Mouse (Mus musculus) intestine, embryonic 15.5 days (tissue): Measurements from ENCODE around the gene Cwc22. TPM values are rescaled to one million over a fixed set of nuclear protein-coding genes. Genes with fewer than 3 reads are reported as not detected.

Experiments
- ATAC-seq: fragments of 200-750 bp; cut with Nextera tagmentation; 2 replicates; pipeline ENCODE4 v1.8.0; 2017; ENCODE audit warnings: moderate TSS enrichment, moderate library complexity
- H3K27ac ChIP-seq: fragments of 300-500 bp; sonication (generic); 2 replicates; pipeline ENCODE4 v1.5.1; 2015; ENCODE audit warnings: mild to moderate bottlenecking, inconsistent platforms
- H3K27me3 ChIP-seq: fragments of 300-500 bp; sonication (generic); replicated peaks from 2 replicates; pipeline ENCODE4 v1.6.1; 2015; ENCODE audit warnings: inconsistent platforms
- H3K36me3 ChIP-seq: fragments of 300-500 bp; sonication (generic); 2 replicates; pipeline ENCODE4 v1.6.1; 2015; ENCODE audit warnings: inconsistent platforms
- H3K4me1 ChIP-seq: fragments of 300-500 bp; sonication (generic); replicated peaks from 2 replicates; pipeline ENCODE4 v1.6.1; 2015; ENCODE audit warnings: inconsistent platforms
- H3K4me2 ChIP-seq: fragments of 300-500 bp; sonication (generic); replicated peaks from 2 replicates; pipeline ENCODE4 v1.6.1; 2015; ENCODE audit warnings: mild to moderate bottlenecking, inconsistent platforms
- H3K4me3 ChIP-seq: fragments of 300-500 bp; sonication (generic); replicated peaks from 2 replicates; pipeline ENCODE4 v1.5.1; 2015; ENCODE audit warnings: inconsistent platforms
- H3K9ac ChIP-seq: fragments of 300-500 bp; sonication (generic); 2 replicates; pipeline ENCODE4 v1.6.1; 2015; ENCODE audit warnings: inconsistent platforms
- H3K9me3 ChIP-seq: fragments of 300-500 bp; sonication (generic); 2 replicates; pipeline ENCODE4 v1.6.1; 2016; ENCODE audit warnings: inconsistent platforms
- WGBS: fragments of 180-500 bp; shearing (Covaris S2); methylation state at CpG from one replicate; pipeline ENCODE4 v1.1.7; 2015; 5-methylcytosine and 5-hydroxymethylcytosine counted together
- polyA plus RNA-seq: library from polyadenylated mRNA; unstranded; fragments of >200 nt; fragmentation: Nextera tagmentation; extraction: Ambion mirVana; gene quantifications from 2 replicates; pipeline ENCODE4 v1.2.1, GENCODE M21; 2015

Gene Cwc22
- polyA plus RNA-seq, 1 experiment from 2014 or later, result 29.4 TPM

GRCm38 (mm10) chr2:77918006-77918405 lies 28.2 kb downstream of the Cwc22 start:
- WGBS, result 93% methylated on average over 2 of the region's 2 CpGs
- no peak for ATAC-seq
- H3K4me2 ChIP-seq, result no peak overlapping the region
- no peaks in the 10 kb centered on the region for H3K4me1 ChIP-seq
- H3K27ac ChIP-seq, result no peak overlapping the region
- no peaks in the 10 kb centered on the region for H3K27me3 ChIP-seq
- H3K4me3 ChIP-seq, result no peak overlapping the region
- H3K9ac ChIP-seq, result no peak overlapping the region
- H3K9me3 ChIP-seq, result no peaks in the 10 kb centered on the region
- H3K36me3 ChIP-seq, result peaks cover 9% of the 10 kb centered on the region; the same call in 1 of the 2 replicates

- no peak overlapping the region for H3K27ac ChIP-seq
- H3K27me3 ChIP-seq, result no peaks in the 10 kb centered on the region
- WGBS, result 97% methylated on average over 3 of the region's 3 CpGs
- no peak overlapping the region for H3K4me2 ChIP-seq
- H3K4me1 ChIP-seq, result no peaks in the 10 kb centered on the region
- no peak for ATAC-seq
- no peak overlapping the region for H3K4me3 ChIP-seq
- H3K36me3 ChIP-seq, result peaks cover 12% of the 10 kb centered on the region
- H3K9ac ChIP-seq, result no peak overlapping the region
- H3K9me3 ChIP-seq, result no peaks in the 10 kb centered on the region
These were observed 28.8 kb downstream of the Cwc22 start for GRCm38 (mm10) chr2:77917360-77917734.

GRCm38 (mm10) chr2:77916586-77917359 lies 29.4 kb downstream of the Cwc22 start:
- no peak overlapping the region for H3K4me3 ChIP-seq
- 86% methylated on average over 8 of the region's 8 CpGs for WGBS
- H3K4me1 ChIP-seq, result no peaks in the 10 kb centered on the region
- H3K27me3 ChIP-seq, result no peaks in the 10 kb centered on the region
- H3K4me2 ChIP-seq, result no peak overlapping the region
- no peaks in the 10 kb centered on the region for H3K9me3 ChIP-seq
- no peak for ATAC-seq
- H3K27ac ChIP-seq, result no peak overlapping the region
- peaks cover 13% of the 10 kb centered on the region for H3K36me3 ChIP-seq
- no peak overlapping the region for H3K9ac ChIP-seq

- 95% methylated on average over 8 of the region's 8 CpGs for WGBS
- no peak overlapping the region for H3K9ac ChIP-seq
These were observed 31.0 kb downstream of the Cwc22 start for GRCm38 (mm10) chr2:77915187-77915586.

GRCm38 (mm10) chr2:77913628-77914027 lies 32.5 kb downstream of the Cwc22 start:
- Histone ChIP-seq H3K36me3 (peaks cover 13% of the 10 kb centered on the region), H3K27me3 (no peaks in the 10 kb centered on the region), H3K4me3 (no peak overlapping the region), H3K4me2 (no peak overlapping the region), H3K4me1 (no peaks in the 10 kb centered on the region), H3K9me3 (no peaks in the 10 kb centered on the region), H3K9ac (no peak overlapping the region), H3K27ac (no peak overlapping the region)
- ATAC-seq, result no peak
- WGBS, result 61% methylated on average over 2 of the region's 2 CpGs

More at GRCm38 (mm10) chr2:77915187-77915586, 31.0 kb downstream of the Cwc22 start:
- Histone ChIP-seq H3K4me1 (no peaks in the 10 kb centered on the region), H3K9me3 (no peaks in the 10 kb centered on the region), H3K4me3 (no peak overlapping the region), H3K27me3 (no peaks in the 10 kb centered on the region), H3K4me2 (no peak overlapping the region), H3K27ac (no peak overlapping the region), H3K36me3 (peaks cover 13% of the 10 kb centered on the region)
- ATAC-seq, result no peak

- Histone ChIP-seq H3K27ac (no peak overlapping the region), H3K9ac (no peak overlapping the region), H3K4me3 (no peak overlapping the region), H3K4me2 (no peak overlapping the region), H3K27me3 (no peaks in the 10 kb centered on the region), H3K9me3 (no peaks in the 10 kb centered on the region), H3K36me3 (peaks cover 13% of the 10 kb centered on the region), H3K4me1 (no peaks in the 10 kb centered on the region)
- no peak for ATAC-seq
- WGBS, result 94% methylated on average over 4 of the region's 4 CpGs
These were observed 34.0 kb downstream of the Cwc22 start for GRCm38 (mm10) chr2:77912197-77912596.

- peaks cover 8% of the 10 kb centered on the region for H3K36me3 ChIP-seq
- no peaks in the 10 kb centered on the region for H3K9me3 ChIP-seq
- no peak overlapping the region for H3K9ac ChIP-seq
- H3K27me3 ChIP-seq, result no peaks in the 10 kb centered on the region
- no peak for ATAC-seq
- 88% methylated on average over 2 of the region's 2 CpGs for WGBS
- no peak overlapping the region for H3K27ac ChIP-seq
- H3K4me3 ChIP-seq, result no peak overlapping the region
- no peak overlapping the region for H3K4me2 ChIP-seq
- H3K4me1 ChIP-seq, result no peaks in the 10 kb centered on the region
These were observed 34.7 kb downstream of the Cwc22 start for GRCm38 (mm10) chr2:77911452-77911851.

- H3K27ac ChIP-seq, result no peak overlapping the region
- WGBS, result 62% methylated on average over 3 of the region's 3 CpGs
- H3K9ac ChIP-seq, result no peak overlapping the region
- no peak overlapping the region for H3K4me3 ChIP-seq
- ATAC-seq, result no peak
- no peaks in the 10 kb centered on the region for H3K27me3 ChIP-seq
- no peaks in the 10 kb centered on the region for H3K4me1 ChIP-seq
- no peak overlapping the region for H3K4me2 ChIP-seq
- H3K36me3 ChIP-seq, result peaks cover 8% of the 10 kb centered on the region
- no peaks in the 10 kb centered on the region for H3K9me3 ChIP-seq
These were observed 36.0 kb downstream of the Cwc22 start for GRCm38 (mm10) chr2:77910216-77910615.

- no peaks in the 10 kb centered on the region for H3K9me3 ChIP-seq
- H3K4me3 ChIP-seq, result no peak overlapping the region
- H3K27me3 ChIP-seq, result no peaks in the 10 kb centered on the region
- no peak overlapping the region for H3K9ac ChIP-seq
- no peak overlapping the region for H3K4me2 ChIP-seq
- WGBS, result 93% methylated on average over 3 of the region's 3 CpGs
- no peak overlapping the region for H3K27ac ChIP-seq
- no peak for ATAC-seq
- H3K36me3 ChIP-seq, result peaks cover 17% of the 10 kb centered on the region
- no peaks in the 10 kb centered on the region for H3K4me1 ChIP-seq
These were observed 39.0 kb downstream of the Cwc22 start for GRCm38 (mm10) chr2:77907164-77907563.

GRCm38 (mm10) chr2:77905023-77905422 lies 41.2 kb downstream of the Cwc22 start:
- H3K27ac ChIP-seq, result no peak overlapping the region
- H3K9ac ChIP-seq, result no peak overlapping the region
- H3K36me3 ChIP-seq, result peaks cover 13% of the 10 kb centered on the region; the same call in 1 of the 2 replicates
- no peaks in the 10 kb centered on the region for H3K4me1 ChIP-seq
- no peak overlapping the region for H3K4me2 ChIP-seq
- no peak overlapping the region for H3K4me3 ChIP-seq
- no peak for ATAC-seq
- no peaks in the 10 kb centered on the region for H3K9me3 ChIP-seq
- no peaks in the 10 kb centered on the region for H3K27me3 ChIP-seq
- 87% methylated on average over 7 of the region's 7 CpGs for WGBS

GRCm38 (mm10) chr2:77904495-77904894 lies 41.7 kb downstream of the Cwc22 start:
- 93% methylated on average over 10 of the region's 10 CpGs for WGBS
- H3K36me3 ChIP-seq, result peaks cover 16% of the 10 kb centered on the region

GRCm38 (mm10) chr2:77903979-77904378 lies 42.2 kb downstream of the Cwc22 start:
- ATAC-seq, result no peak
- WGBS, result 96% methylated on average over 9 of the region's 9 CpGs
- no peak overlapping the region for H3K4me3 ChIP-seq
- H3K4me1 ChIP-seq, result no peaks in the 10 kb centered on the region
- H3K9ac ChIP-seq, result no peak overlapping the region
- peaks cover 17% of the 10 kb centered on the region for H3K36me3 ChIP-seq
- no peak overlapping the region for H3K4me2 ChIP-seq
- no peak overlapping the region for H3K27ac ChIP-seq
- H3K9me3 ChIP-seq, result no peaks in the 10 kb centered on the region
- no peaks in the 10 kb centered on the region for H3K27me3 ChIP-seq

More at GRCm38 (mm10) chr2:77904495-77904894, 41.7 kb downstream of the Cwc22 start:
- no peak for ATAC-seq
- Histone ChIP-seq H3K4me1 (no peaks in the 10 kb centered on the region), H3K9ac (no peak overlapping the region), H3K4me2 (no peak overlapping the region), H3K27me3 (no peaks in the 10 kb centered on the region), H3K9me3 (no peaks in the 10 kb centered on the region), H3K4me3 (no peak overlapping the region), H3K27ac (no peak overlapping the region)

GRCm38 (mm10) chr2:77903098-77903497 lies 43.1 kb downstream of the Cwc22 start:
- Histone ChIP-seq H3K9me3 (no peaks in the 10 kb centered on the region), H3K4me1 (no peaks in the 10 kb centered on the region), H3K27ac (no peak overlapping the region), H3K27me3 (no peaks in the 10 kb centered on the region), H3K4me3 (no peak overlapping the region), H3K4me2 (no peak overlapping the region), H3K9ac (no peak overlapping the region), H3K36me3 (peaks cover 21% of the 10 kb centered on the region)
- WGBS, result 96% methylated on average over 3 of the region's 3 CpGs
- ATAC-seq, result no peak
